Mouse (Mus musculus) hindbrain, embryonic 12.5 days (tissue): ENCODE data around the gene Rbp3. TPM values are rescaled to one million over a fixed set of nuclear protein-coding genes. Genes with fewer than 3 reads are reported as not detected.

Experiments
- ATAC-seq: fragments of 200-750 bp; cut with Nextera tagmentation; 2 replicates; pipeline ENCODE4 v1.8.0; 2017; ENCODE audit warnings: moderate TSS enrichment; ENCODE audit not compliant: low FRiP score
- H3K27ac ChIP-seq: fragments of 300-500 bp; sonication (generic); 2 replicates; pipeline ENCODE4 v1.5.1; 2016; ENCODE audit warnings: mild to moderate bottlenecking
- H3K27me3 ChIP-seq: fragments of 300-500 bp; sonication (generic); 2 replicates; pipeline ENCODE4 v1.6.1; 2016; ENCODE audit warnings: mild to moderate bottlenecking
- H3K36me3 ChIP-seq: fragments of 300-500 bp; sonication (generic); 2 replicates; pipeline ENCODE4 v1.6.1; 2016; ENCODE audit warnings: mild to moderate bottlenecking
- H3K4me1 ChIP-seq: fragments of 300-500 bp; sonication (generic); 2 replicates; pipeline ENCODE4 v1.6.1; 2016
- H3K4me2 ChIP-seq: fragments of 300-500 bp; sonication (generic); replicated peaks from 2 replicates; pipeline ENCODE4 v1.6.1; 2016; ENCODE audit warnings: mild to moderate bottlenecking
- H3K4me3 ChIP-seq: fragments of 300-500 bp; sonication (generic); 2 replicates; pipeline ENCODE4 v1.5.1; 2016; ENCODE audit warnings: mild to moderate bottlenecking
- H3K9ac ChIP-seq: fragments of 300-500 bp; sonication (generic); 2 replicates; pipeline ENCODE4 v1.6.1; 2016; ENCODE audit warnings: mild to moderate bottlenecking, moderate library complexity
- H3K9me3 ChIP-seq: fragments of 300-500 bp; sonication (generic); replicated peaks from 2 replicates; pipeline ENCODE4 v1.6.1; 2016; ENCODE audit warnings: mild to moderate bottlenecking
- WGBS: fragments of 180-500 bp; shearing (Covaris S2); methylation state at CpG from one replicate; pipeline ENCODE4 v1.1.7; 2016; 5-methylcytosine and 5-hydroxymethylcytosine counted together
- polyA plus RNA-seq: library from polyadenylated mRNA; unstranded; fragments of >200 nt; fragmentation: Nextera tagmentation; extraction: Ambion mirVana; gene quantifications from 2 replicates; pipeline ENCODE4 v1.2.1, GENCODE M21; 2016

Gene Rbp3
- polyA plus RNA-seq, 1 experiment from 2014 or later: not detected

DNA sequence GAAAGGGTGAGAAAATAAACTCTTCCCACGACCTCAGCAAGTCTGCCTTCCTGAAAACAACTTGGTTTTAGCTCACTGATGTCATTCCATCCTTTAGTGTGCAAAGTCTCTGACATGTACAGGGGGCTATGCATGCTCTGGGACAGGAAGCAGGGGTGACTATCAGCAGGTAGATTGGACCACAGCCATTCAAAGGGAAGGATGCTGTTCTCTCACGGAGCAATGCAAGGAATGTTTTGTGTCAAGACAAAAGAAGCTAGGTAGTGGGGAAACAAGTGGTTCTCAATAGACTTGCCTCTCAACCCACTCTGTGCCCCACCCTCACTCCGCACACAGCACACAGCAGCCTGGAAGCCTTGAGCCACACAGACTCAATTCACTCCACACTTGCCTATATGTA, 35.4 kb downstream of the Rbp3 start:
- Histone ChIP-seq H3K4me3 (no peak overlapping the region), H3K9me3 (no peaks in the 10 kb centered on the region), H3K4me1 (no peaks in the 10 kb centered on the region), H3K27me3 (no peaks in the 10 kb centered on the region), H3K4me2 (no peak overlapping the region), H3K27ac (no peak overlapping the region), H3K9ac (no peak overlapping the region), H3K36me3 (no peaks in the 10 kb centered on the region)
- ATAC-seq: no peak
- 47% methylated on average over 3 of the region's 3 CpGs for WGBS

DNA sequence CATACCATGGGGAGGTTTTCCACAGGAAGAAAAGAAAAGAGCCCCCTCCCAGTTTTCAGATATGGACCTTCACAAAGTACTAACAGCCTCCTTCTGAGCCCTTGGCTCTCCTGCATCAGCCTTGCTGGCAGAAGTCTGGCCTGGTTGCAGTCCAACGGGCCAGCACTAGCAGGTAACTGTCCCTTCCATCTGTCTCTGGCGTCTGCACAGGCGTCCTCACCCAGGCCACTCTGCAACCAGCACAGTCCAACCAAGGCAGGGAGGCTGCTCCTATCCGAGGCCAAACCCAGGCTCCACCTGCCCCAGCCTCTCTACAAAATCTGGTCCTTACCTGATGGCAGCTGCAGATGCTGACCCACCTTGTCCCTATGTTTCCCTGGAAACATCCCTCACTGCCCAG, 38.2 kb downstream of the Rbp3 start:
- H3K4me1 ChIP-seq: no peaks in the 10 kb centered on the region
- no peak overlapping the region for H3K27ac ChIP-seq
- WGBS: 74% methylated on average over 4 of the region's 4 CpGs
- no peak for ATAC-seq
- no peaks in the 10 kb centered on the region for H3K27me3 ChIP-seq
- no peak overlapping the region for H3K4me2 ChIP-seq
- no peaks in the 10 kb centered on the region for H3K9me3 ChIP-seq
- no peak overlapping the region for H3K4me3 ChIP-seq
- no peak overlapping the region for H3K9ac ChIP-seq
- H3K36me3 ChIP-seq: no peaks in the 10 kb centered on the region

DNA sequence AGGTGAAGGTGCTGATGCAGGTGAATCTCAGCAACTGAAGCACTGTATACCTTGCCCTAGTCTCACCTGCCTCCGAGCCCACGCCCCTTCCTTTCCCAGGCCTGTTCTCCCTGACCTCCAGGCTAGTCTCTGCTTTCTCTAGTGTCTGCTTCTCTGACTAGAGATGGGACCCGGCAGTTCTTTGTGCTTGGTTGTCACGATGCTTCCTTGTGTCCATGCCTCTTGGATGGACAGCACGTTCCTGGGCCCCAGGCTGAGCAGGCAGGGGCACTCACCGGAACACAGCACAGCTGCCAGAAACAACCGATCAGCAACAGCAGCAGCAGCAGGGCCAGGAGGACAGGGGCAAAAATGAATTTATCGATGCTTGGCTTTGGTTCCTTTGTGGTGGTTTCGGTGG, 39.2 kb downstream of the Rbp3 start:
- Histone ChIP-seq H3K9me3 (no peaks in the 10 kb centered on the region), H3K9ac (no peak overlapping the region), H3K4me1 (no peaks in the 10 kb centered on the region), H3K27ac (no peak overlapping the region), H3K27me3 (no peaks in the 10 kb centered on the region), H3K4me3 (no peak overlapping the region), H3K36me3 (no peaks in the 10 kb centered on the region), H3K4me2 (no peak overlapping the region)
- 92% methylated on average over 9 of the region's 9 CpGs for WGBS
- ATAC-seq: no peak

DNA sequence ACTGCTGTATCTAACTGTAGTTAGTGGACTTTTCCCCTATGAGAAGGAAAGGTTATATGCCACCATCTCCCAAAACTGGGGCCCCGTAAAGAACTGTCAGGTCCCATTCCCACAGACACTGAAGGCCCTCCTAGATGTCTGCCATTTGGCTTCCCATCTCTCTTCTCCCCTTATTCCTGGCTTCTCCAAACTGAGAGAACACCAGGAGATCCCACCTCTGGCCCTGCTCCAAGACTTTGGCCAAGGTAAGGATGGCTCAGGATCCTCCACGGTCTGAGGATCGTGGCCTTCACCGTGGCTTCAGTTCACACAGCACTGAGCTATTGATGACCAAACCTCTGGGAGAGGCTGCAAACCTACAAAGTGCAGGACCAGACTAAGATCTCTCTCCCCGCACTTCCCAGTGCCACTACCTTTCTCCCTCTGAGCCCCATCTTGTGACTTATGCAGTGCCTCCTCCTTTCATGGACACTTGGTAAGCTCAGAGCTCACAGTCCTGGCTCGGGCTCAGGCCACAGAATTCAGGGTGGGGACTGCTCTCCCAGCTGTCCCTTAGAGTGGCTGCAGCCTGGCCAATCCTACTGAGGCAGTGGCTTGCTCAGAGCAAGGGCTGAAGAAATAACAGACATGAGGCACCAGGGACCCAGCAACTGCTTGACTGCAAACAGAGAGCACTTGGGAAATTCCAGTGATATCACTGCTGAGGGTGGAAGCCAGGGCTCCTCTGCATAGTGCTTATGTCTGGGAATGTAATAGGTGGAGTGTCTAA, 39.9 kb downstream of the Rbp3 start:
- H3K27ac ChIP-seq: no peak overlapping the region
- H3K4me3 ChIP-seq: no peak overlapping the region
- H3K9me3 ChIP-seq: no peaks in the 10 kb centered on the region
- ATAC-seq: no peak
- no peaks in the 10 kb centered on the region for H3K36me3 ChIP-seq
- H3K27me3 ChIP-seq: no peaks in the 10 kb centered on the region
- H3K4me1 ChIP-seq: no peaks in the 10 kb centered on the region
- H3K9ac ChIP-seq: no peak overlapping the region
- 88% methylated on average over 6 of the region's 6 CpGs for WGBS
- no peak overlapping the region for H3K4me2 ChIP-seq

DNA sequence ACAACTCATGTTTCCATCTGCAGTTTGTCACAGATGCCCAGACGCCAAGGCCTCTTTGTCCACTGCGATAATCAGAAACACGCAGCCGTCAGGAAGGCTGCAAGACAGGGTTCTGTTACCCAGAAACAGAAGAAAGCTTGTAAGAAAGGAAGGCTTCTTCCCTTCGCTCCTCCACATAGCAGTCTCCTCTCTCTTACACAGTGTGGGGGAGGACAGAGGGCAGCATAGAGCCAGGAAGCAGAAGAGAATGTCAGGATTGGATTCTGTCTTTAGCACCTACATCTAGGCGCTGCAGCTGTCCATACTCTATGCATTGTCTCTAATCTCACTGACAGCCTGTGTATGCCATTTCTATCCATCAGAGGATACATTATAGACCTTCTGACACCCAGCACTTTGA, 43.6 kb downstream of the Rbp3 start:
- Histone ChIP-seq H3K9ac (no peak overlapping the region), H3K36me3 (no peaks in the 10 kb centered on the region), H3K4me3 (no peak overlapping the region), H3K27ac (no peak overlapping the region), H3K27me3 (no peaks in the 10 kb centered on the region), H3K4me1 (no peaks in the 10 kb centered on the region), H3K4me2 (no peak overlapping the region), H3K9me3 (no peaks in the 10 kb centered on the region)
- WGBS: 72% methylated on average over 6 of the region's 6 CpGs
- no peak for ATAC-seq

DNA sequence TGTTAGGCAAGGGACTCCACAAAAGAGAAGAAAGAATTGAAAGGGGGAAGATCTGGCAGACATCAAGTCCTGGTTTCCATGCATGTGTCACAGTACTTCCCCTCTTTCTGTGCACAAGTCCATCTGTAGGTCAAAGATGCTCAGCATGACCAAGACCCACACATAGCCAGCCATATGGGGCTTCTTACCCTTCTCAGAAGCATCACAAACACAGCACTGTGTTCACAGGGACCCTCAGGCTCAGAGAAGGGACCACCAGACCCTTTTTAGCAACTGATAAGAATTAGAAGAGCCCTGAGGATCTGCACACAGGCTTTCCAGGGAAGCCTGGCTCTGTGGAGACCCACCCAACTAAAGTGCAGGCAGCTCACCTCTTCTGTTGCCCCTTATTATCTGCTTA, 46.3 kb downstream of the Rbp3 start:
- no peak overlapping the region for H3K9ac ChIP-seq
- H3K36me3 ChIP-seq: no peaks in the 10 kb centered on the region
- no peaks in the 10 kb centered on the region for H3K27me3 ChIP-seq
- H3K4me2 ChIP-seq: no peak overlapping the region
- no peaks in the 10 kb centered on the region for H3K9me3 ChIP-seq
- H3K4me3 ChIP-seq: no peak overlapping the region
- ATAC-seq: no peak
- H3K4me1 ChIP-seq: no peaks in the 10 kb centered on the region
- no peak overlapping the region for H3K27ac ChIP-seq

DNA sequence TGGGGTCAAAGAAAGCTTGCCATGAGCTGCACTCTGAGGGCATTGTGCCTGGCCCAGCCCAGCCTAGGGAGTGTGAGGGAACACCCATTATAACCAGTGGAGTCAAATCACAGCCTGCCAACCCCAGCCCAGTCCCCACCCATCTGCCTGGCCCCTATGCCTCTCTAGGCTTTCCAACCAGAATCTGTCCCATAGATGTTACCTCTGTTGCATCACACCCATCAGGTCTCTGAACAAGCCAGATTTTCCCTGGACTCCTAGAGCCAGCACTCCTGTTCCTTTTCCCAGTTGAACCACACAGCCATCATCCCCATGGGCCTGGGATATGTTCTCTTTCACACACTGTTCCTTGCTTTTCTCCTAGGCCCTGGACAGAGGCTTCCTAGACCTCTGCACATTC, 47.6 kb downstream of the Rbp3 start:
- H3K9me3 ChIP-seq: no peaks in the 10 kb centered on the region
- no peaks in the 10 kb centered on the region for H3K4me1 ChIP-seq

DNA sequence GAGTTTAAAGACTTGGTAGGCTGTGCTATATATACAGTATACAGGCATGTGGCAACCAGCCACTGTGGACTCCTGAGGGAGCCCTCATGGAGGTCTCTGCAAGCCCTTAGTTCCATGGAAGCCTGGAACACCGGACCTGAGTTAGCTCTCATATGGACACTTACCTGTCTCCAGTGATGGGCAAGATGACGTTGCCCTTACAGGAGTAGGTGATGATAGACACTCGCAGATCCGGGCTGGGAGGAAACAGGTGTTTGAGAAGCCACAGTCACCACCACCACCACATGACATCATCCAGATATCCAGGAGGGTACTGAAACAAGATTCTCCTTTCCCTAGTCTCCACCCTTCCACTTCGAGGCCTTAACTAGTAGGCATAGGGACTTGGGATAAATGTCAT, 48.6 kb downstream of the Rbp3 start:
- no peaks in the 10 kb centered on the region for H3K36me3 ChIP-seq
- H3K4me3 ChIP-seq: no peak overlapping the region
- no peaks in the 10 kb centered on the region for H3K9me3 ChIP-seq
- no peaks in the 10 kb centered on the region for H3K4me1 ChIP-seq
- WGBS: 89% methylated on average over 5 of the region's 5 CpGs
- H3K27ac ChIP-seq: no peak overlapping the region
- no peak overlapping the region for H3K9ac ChIP-seq
- no peak overlapping the region for H3K4me2 ChIP-seq
- ATAC-seq: no peak
- H3K27me3 ChIP-seq: no peaks in the 10 kb centered on the region

More for the DNA sequence above, 47.6 kb downstream of the Rbp3 start:
- Histone ChIP-seq H3K36me3 (no peaks in the 10 kb centered on the region), H3K27ac (no peak overlapping the region), H3K4me2 (no peak overlapping the region), H3K9ac (no peak overlapping the region), H3K4me3 (no peak overlapping the region), H3K27me3 (no peaks in the 10 kb centered on the region)
- no peak for ATAC-seq

Other genes starting within 250 kb of the Rbp3 start
- 17.8 and 23.7 TPM in 2 replicates for gene Gdf10, start 30.4 kb upstream of the Rbp3 start, polyA plus RNA-seq
- 0.06 TPM in 1 of 2 replicates, not detected in the other for gene Gdf2, start 13.0 kb upstream of the Rbp3 start, polyA plus RNA-seq
- gene Zfp488, start 24.8 kb downstream of the Rbp3 start, polyA plus RNA-seq: 0.25 and 0.34 TPM in 2 replicates
- gene Gm30083, start 61.2 kb downstream of the Rbp3 start, polyA plus RNA-seq: not detected in 2 replicates
- not detected in 2 replicates for gene Gm5460, start 62.8 kb downstream of the Rbp3 start, polyA plus RNA-seq
- gene Antxrl, start 98.7 kb downstream of the Rbp3 start, polyA plus RNA-seq: not detected in 2 replicates
- 1.1 and 1.3 TPM in 2 replicates for gene Anxa8, start 132.0 kb downstream of the Rbp3 start, polyA plus RNA-seq
- gene A630023A22Rik, start 148.8 kb downstream of the Rbp3 start, polyA plus RNA-seq: not detected in 2 replicates
- 0.05 and 0.10 TPM in 2 replicates for gene Npy4r, start 198.5 kb downstream of the Rbp3 start, polyA plus RNA-seq
- gene Gprin2, start 247.7 kb downstream of the Rbp3 start, polyA plus RNA-seq: 3.3 and 4.8 TPM in 2 replicates